Mouse (Mus musculus): ENCODE results near the gene Ttc27. TPM values are rescaled to one million over a fixed set of nuclear protein-coding genes. Genes with fewer than 3 reads are reported as not detected.

Ttc27 gene
- polyA plus RNA-seq, 1 experiment from 2014 or later = 11.9 TPM

DNA sequence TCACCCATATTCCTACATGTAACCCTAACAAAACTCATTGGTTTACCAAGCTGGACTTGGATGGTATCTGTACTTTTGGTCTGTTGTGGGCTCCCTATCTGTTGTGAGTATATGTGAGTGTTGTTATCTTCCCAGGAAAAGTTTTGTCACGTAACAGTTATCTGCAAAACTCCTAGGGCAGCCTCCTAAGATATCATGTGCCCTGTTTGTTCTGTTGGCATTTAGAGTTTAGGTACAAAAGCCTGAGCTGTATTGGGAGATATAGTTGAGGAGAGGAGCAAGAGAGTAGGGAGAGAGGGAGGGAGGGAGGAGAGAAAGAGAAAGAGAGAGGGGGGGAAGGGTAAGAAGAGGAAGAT, 186.8 kb downstream of the Ttc27 start:
- no peaks in the 10 kb centered on the region for H3K9me3 ChIP-seq (ENCODE audit: control insufficient read depth, low read length)
- no peaks in the 10 kb centered on the region for H3K27me3 ChIP-seq (ENCODE audit: control insufficient read depth, insufficient read depth, low read length)
- no peak for ATAC-seq (ENCODE audit: low FRiP score, low TSS enrichment)
- no peak overlapping the region for H3K4me2 ChIP-seq (replicated peaks; ENCODE audit: low read depth)
- H3K36me3 ChIP-seq (ENCODE audit: control insufficient read depth, insufficient read depth, low read length) = no peaks in the 10 kb centered on the region
- no peak overlapping the region for H3K9ac ChIP-seq (ENCODE audit: low read length)
- H3K4me3 ChIP-seq (ENCODE audit: low read depth, low read length) = no peak overlapping the region
- no peaks in the 10 kb centered on the region for H3K4me1 ChIP-seq (replicated peaks; ENCODE audit: control insufficient read depth, insufficient read depth)
- 66% methylated on average over 1 of the region's 1 CpGs for WGBS
- DNase-seq (ENCODE audit: low spot score) = no peak
- no peak overlapping the region for H3K27ac ChIP-seq (replicated peaks)
- TF ChIP-seq EP300 (optimal IDR thresholded peaks at IDR 0.05) (no peak), CTCF (IDR thresholded peaks at IDR 0.05; ENCODE audit: low read depth) (no peak)

DNA sequence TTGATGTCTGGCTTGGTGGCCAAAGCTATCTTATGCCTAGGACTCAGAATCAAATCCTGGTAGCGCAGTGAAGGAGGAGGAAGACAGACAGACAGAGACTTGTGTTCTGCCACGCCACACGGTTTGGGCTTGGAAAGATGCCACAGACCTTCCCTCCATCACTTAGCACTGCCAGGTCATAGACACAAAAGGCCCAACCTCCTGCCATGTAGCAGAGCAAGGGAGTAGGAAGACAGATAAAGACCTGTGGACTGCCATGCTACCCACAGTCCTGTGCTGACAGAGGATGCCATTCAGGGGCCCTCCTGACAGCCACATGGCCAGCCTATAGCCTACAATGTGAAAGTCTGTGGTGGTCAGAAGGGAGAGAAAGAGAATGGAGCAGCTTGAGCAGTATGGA, 187.4 kb downstream of the Ttc27 start:
- Histone ChIP-seq H3K27ac (replicated peaks) (no peak overlapping the region), H3K4me3 (ENCODE audit: low read depth, low read length) (no peak overlapping the region), H3K27me3 (ENCODE audit: control insufficient read depth, insufficient read depth, low read length) (no peaks in the 10 kb centered on the region), H3K36me3 (ENCODE audit: control insufficient read depth, insufficient read depth, low read length) (no peaks in the 10 kb centered on the region), H3K9me3 (ENCODE audit: control insufficient read depth, low read length) (no peaks in the 10 kb centered on the region), H3K4me2 (replicated peaks; ENCODE audit: low read depth) (no peak overlapping the region), H3K4me1 (replicated peaks; ENCODE audit: control insufficient read depth, insufficient read depth) (no peaks in the 10 kb centered on the region), H3K9ac (ENCODE audit: low read length) (no peak overlapping the region)
- no peak for DNase-seq (ENCODE audit: low spot score)
- 92% methylated on average over 3 of the region's 3 CpGs for WGBS
- 0 out of 2 replicates have a peak, but pooled peaks have one; percentile 12 for ATAC-seq (ENCODE audit: low FRiP score, low TSS enrichment)
- no peak for TF ChIP-seq CTCF (IDR thresholded peaks at IDR 0.05; ENCODE audit: low read depth)
- no peak for TF ChIP-seq EP300 (optimal IDR thresholded peaks at IDR 0.05)

DNA sequence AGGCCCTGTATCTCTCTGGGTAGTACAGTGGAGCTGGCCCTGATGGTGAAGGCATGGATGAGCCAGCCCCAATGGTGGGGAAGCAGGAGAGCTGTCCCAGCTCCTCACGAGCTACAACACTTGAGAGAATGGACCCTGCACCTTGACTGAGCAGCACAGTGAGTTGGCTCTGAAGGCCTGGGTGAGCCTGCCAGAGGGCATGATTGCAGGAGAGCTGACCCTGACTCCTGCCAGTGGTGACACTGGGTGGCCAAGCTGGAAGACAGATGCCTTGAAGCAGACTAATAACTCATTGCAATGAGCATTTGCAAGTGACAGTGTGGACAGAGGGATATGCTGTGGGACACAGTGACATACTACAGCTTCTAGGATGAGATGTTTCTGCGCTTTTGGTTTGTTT, 195.5 kb downstream of the Ttc27 start:
- no peak for ATAC-seq (ENCODE audit: low FRiP score, low TSS enrichment)

More for the DNA sequence above, 195.5 kb downstream of the Ttc27 start:
- Histone ChIP-seq H3K27me3 (ENCODE audit: control insufficient read depth, insufficient read depth, low read length) (no peaks in the 10 kb centered on the region), H3K9me3 (ENCODE audit: control insufficient read depth, low read length) (0 out of 2 replicates have a peak, but pooled peaks cover 2% of the 10 kb centered on the region), H3K4me3 (ENCODE audit: low read depth, low read length) (no peak overlapping the region), H3K4me2 (replicated peaks; ENCODE audit: low read depth) (no peak overlapping the region), H3K4me1 (replicated peaks; ENCODE audit: control insufficient read depth, insufficient read depth) (no peaks in the 10 kb centered on the region), H3K9ac (ENCODE audit: low read length) (no peak overlapping the region), H3K27ac (replicated peaks) (no peak overlapping the region), H3K36me3 (ENCODE audit: control insufficient read depth, insufficient read depth, low read length) (no peaks in the 10 kb centered on the region)
- whole genome bisulfite sequencing = 95% methylated on average over 2 of the region's 2 CpGs
- no peak for DNase-seq (ENCODE audit: low spot score)
- TF ChIP-seq CTCF (IDR thresholded peaks at IDR 0.05; ENCODE audit: low read depth) (no peak), EP300 (optimal IDR thresholded peaks at IDR 0.05) (no peak)

Other genes starting within 250 kb of the Ttc27 start
- gene Yipf4, start 228.2 kb upstream of the Ttc27 start, polyA plus RNA-seq (2015; fragmentation: Nextera tagmentation; extraction: Ambion mirVana) = 80.2 and 88.8 TPM in 2 replicates
- 51.8 and 56.4 TPM in 2 replicates for gene Birc6, start 189.4 kb upstream of the Ttc27 start, polyA plus RNA-seq (2015; fragmentation: Nextera tagmentation; extraction: Ambion mirVana)